Mouse (Mus musculus) liver, postnatal 0 days (tissue): ENCODE data around the gene Bmp5. TPM values are rescaled to one million over a fixed set of nuclear protein-coding genes. Genes with fewer than 3 reads are reported as not detected.
A peak's percentile ranks its signal among the peaks of the same experiment; 100 is the strongest.

Experiments used
- ATAC-seq: fragments of 200-750 bp; cut with Nextera tagmentation; 2 replicates; pipeline ENCODE4 v1.8.0; 2017; ENCODE audit warnings: mild to moderate bottlenecking, moderate library complexity
- DNase-seq: peaks from one replicate; pipeline ENCODE4 v3.0.0-alpha.2; 2016
- H3K27ac ChIP-seq: fragments of 300-500 bp; sonication (generic); 2 replicates; pipeline ENCODE4 v1.5.1; 2014; ENCODE audit warnings: antibody characterized with exemption, moderate library complexity, mild to moderate bottlenecking, low read depth
- H3K27me3 ChIP-seq: fragments of 300-500 bp; sonication (generic); 2 replicates; pipeline ENCODE4 v1.6.1; 2014; ENCODE audit warnings: low read length, control low read depth, mixed read lengths; ENCODE audit not compliant: insufficient read depth
- H3K36me3 ChIP-seq: fragments of 300-500 bp; sonication (generic); replicated peaks from 2 replicates; pipeline ENCODE4 v1.6.1; 2014; ENCODE audit warnings: mild to moderate bottlenecking, control low read depth, low read length, moderate library complexity, mixed read lengths; ENCODE audit not compliant: insufficient read depth
- H3K4me1 ChIP-seq: fragments of 300-500 bp; sonication (generic); 2 replicates; pipeline ENCODE4 v1.6.1; 2014; ENCODE audit warnings: antibody characterized with exemption, mild to moderate bottlenecking, control low read depth; ENCODE audit not compliant: insufficient read depth
- H3K4me2 ChIP-seq: fragments of 300-500 bp; sonication (generic); 2 replicates; pipeline ENCODE4 v1.6.1; 2014; ENCODE audit warnings: low read depth, mild to moderate bottlenecking, low read length, moderate library complexity, mixed read lengths
- H3K4me3 ChIP-seq: fragments of 300-500 bp; sonication (generic); 2 replicates; pipeline ENCODE4 v1.5.1; 2014; ENCODE audit warnings: low read depth, low read length
- H3K9ac ChIP-seq: fragments of 300-500 bp; sonication (generic); replicated peaks from 2 replicates; pipeline ENCODE4 v1.6.1; 2014; ENCODE audit warnings: mild to moderate bottlenecking, moderate library complexity
- H3K9me3 ChIP-seq: fragments of 300-500 bp; sonication (generic); 2 replicates; pipeline ENCODE4 v1.6.1; 2016; ENCODE audit warnings: mild to moderate bottlenecking, control low read depth, low read length, mixed read lengths
- CTCF ChIP-seq: sonication (generic); IDR thresholded peaks from 2 replicates; pipeline ENCODE4 v1.5.1; 2016; ENCODE audit warnings: antibody characterized with exemption, low read depth
- EP300 ChIP-seq: IDR thresholded peaks from 2 replicates; pipeline ENCODE4 v1.6.1; 2016; ENCODE audit warnings: antibody characterized with exemption, low read depth, mild to moderate bottlenecking
- WGBS: fragments of 180-500 bp; shearing (Covaris S2); extraction: QIAGEN DNeasy Blood & Tissue Kit; methylation state at CpG from one replicate; pipeline ENCODE4 v1.1.7; 2014; ENCODE audit not compliant: insufficient replicate concordance; 5-methylcytosine and 5-hydroxymethylcytosine counted together
- microRNA-seq: library from miRNA; unstranded; fragments of <30 nt; microRNA quantifications from one replicate; pipeline ENCODE4, GENCODE M21; 2016
- polyA plus RNA-seq: library from polyadenylated mRNA; unstranded; fragments of >200 nt; fragmentation: Nextera tagmentation; extraction: Ambion mirVana; gene quantifications from 2 replicates; pipeline ENCODE4 v1.2.1, GENCODE M21; 2015

Bmp5 gene
- polyA plus RNA-seq, 1 experiment from 2014 or later: 3.0 TPM

DNA sequence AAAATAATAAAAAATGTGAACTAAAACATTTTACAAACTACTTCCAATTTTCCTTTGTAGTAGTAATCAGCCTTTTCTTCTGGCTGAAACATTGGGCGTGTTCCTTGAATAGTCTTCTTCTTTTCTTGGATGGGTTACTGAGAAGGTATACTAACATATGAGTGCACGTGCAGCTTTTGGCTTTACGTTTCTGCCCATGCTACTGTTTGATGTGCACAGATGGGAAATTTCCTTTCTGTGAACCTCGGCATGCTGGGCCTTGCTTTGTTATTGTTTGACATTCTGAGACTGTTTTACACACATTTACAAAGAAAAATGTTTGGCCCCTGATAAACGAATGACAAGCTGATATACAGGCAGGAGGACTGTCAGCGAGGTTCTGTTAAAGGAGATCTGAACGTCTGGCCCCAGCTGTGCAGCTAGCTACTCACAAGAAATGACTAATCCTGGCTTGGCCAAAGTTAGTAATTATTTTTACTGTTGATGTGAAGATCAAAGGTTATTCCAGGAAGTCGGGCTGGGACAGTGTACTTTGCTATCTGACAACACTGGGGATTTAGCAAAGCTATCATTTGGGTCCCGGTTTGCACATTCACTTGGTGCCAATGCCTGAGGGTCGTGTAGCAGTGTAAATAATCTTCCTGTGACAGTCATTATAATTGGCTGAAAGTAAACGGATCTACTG, 152.2 kb downstream of the Bmp5 start:
- Histone ChIP-seq H3K4me2 (no peak overlapping the region), H3K9ac (no peak overlapping the region), H3K4me3 (no peak overlapping the region), H3K9me3 (no peaks in the 10 kb centered on the region), H3K36me3 (no peaks in the 10 kb centered on the region), H3K27ac (peak overlapping the region; percentile 51), H3K27me3 (no peaks in the 10 kb centered on the region), H3K4me1 (0 out of 2 replicates have a peak, but pooled peaks cover 4% of the 10 kb centered on the region)
- no peak for TF ChIP-seq CTCF
- TF ChIP-seq EP300: peak; percentile 31; the same call in 1 of the 2 replicates
- DNase-seq (peak; percentile 16), ATAC-seq (peak; percentile 90)
- WGBS: 36% methylated on average over 11 of the region's 11 CpGs

DNA sequence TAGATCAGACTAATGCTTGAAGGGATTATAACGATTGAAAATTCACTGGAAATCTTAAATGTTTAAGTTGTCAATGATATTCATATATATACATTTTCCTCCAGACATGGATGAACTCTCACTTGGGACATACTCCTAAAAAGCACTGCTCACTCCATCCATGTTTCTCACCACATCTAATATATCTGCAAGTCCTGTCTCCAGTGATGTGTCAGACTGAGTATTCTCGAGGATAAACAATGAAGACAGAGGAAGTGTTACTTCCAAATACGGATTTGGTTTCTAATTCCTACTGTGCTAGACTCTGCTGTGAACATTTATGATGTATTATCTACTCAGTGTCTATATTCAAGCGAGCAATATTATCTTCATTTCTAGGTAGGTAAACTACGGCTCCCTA, 152.9 kb downstream of the Bmp5 start:
- 65% methylated on average over 5 of the region's 5 CpGs for WGBS
- TF ChIP-seq EP300 (no peak), CTCF (no peak)
- no peak overlapping the region for H3K4me3 ChIP-seq
- no peak overlapping the region for H3K9ac ChIP-seq
- no peak overlapping the region for H3K4me2 ChIP-seq
- H3K4me1 ChIP-seq: 0 out of 2 replicates have a peak, but pooled peaks cover 4% of the 10 kb centered on the region
- ATAC-seq (no peak), DNase-seq (no peak)
- H3K27me3 ChIP-seq: no peaks in the 10 kb centered on the region
- peak overlapping the region; percentile 51 for H3K27ac ChIP-seq
- H3K36me3 ChIP-seq: no peaks in the 10 kb centered on the region
- no peaks in the 10 kb centered on the region for H3K9me3 ChIP-seq

DNA sequence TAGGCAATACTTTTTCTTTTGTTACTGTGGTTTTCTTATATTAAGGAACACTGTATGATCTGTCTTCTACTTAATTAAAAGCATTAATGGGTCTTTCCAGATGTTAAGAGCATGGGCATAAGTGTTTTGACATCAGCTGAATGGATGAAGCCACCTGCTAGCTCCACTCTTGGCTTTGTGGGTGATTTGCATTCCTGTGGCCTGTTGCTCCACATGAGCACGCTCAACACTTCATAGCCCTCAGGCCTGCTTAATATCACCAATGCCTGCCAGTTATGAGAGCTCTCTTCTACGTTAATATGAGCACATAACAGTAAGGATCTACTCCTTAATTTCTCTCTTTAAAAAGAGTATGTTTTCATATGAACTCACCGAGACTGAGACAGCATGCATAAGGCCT, 169.5 kb downstream of the Bmp5 start:
- Histone ChIP-seq H3K36me3 (no peaks in the 10 kb centered on the region), H3K27ac (no peak overlapping the region), H3K4me3 (no peak overlapping the region), H3K27me3 (no peaks in the 10 kb centered on the region), H3K4me1 (no peaks in the 10 kb centered on the region), H3K9ac (no peak overlapping the region), H3K4me2 (no peak overlapping the region), H3K9me3 (no peaks in the 10 kb centered on the region)
- DNase-seq (no peak), ATAC-seq (no peak)
- no peak for TF ChIP-seq EP300
- no peak for TF ChIP-seq CTCF
- WGBS: 72% methylated on average over 3 of the region's 3 CpGs

Small RNAs within 50 kb of the gene (microRNA-seq; reads per million reads assigned to microRNA genes)
- not detected for gene Gm44355

Other genes starting within 250 kb of the Bmp5 start
- 24.9 and 30.6 TPM in 2 replicates for gene Tmod3, start 215.7 kb upstream of the Bmp5 start, polyA plus RNA-seq
- 0.05 and 0.25 TPM in 2 replicates for gene Tmod2, start 164.0 kb upstream of the Bmp5 start, polyA plus RNA-seq
- 3.9 TPM in 2 replicates for gene Lysmd2, start 149.6 kb upstream of the Bmp5 start, polyA plus RNA-seq
- gene Scg3, start 91.3 kb upstream of the Bmp5 start, polyA plus RNA-seq: not detected in 2 replicates
- gene Hmgcll1, start 239.5 kb downstream of the Bmp5 start, polyA plus RNA-seq: 0.32 and 0.35 TPM in 2 replicates